Mouse (Mus musculus) layer of hippocampus, adult 9-11 months (tissue): ENCODE measurements at regions not wholly inside any gene's neighbourhood (a gene's known extent, or its start where the extent isn't known, plus 50 kb on each side); places are given as distances from the start of the nearest gene placed in this dataset.
"Not testable (repeated sequence)": the region's sequence is repeated elsewhere in the genome, so short reads cannot be mapped to it uniquely, and the experiment has no call there.

Source experiments
- DNase-seq: peaks from one replicate; pipeline ENCODE4 v3.0.0; 2022

GRCm38 (mm10) chr11:45244796-45245195 lies 607.1 kb upstream of the Clint1 start:
- no peak for DNase-seq

- no peak for DNase-seq
These were observed 595.8 kb upstream of the Clint1 start for GRCm38 (mm10) chr11:45256019-45256418.

GRCm38 (mm10) chr11:45262198-45262597 lies 589.7 kb upstream of the Clint1 start:
- no peak for DNase-seq

GRCm38 (mm10) chr11:45264001-45264400 lies 587.9 kb upstream of the Clint1 start:
- no peak for DNase-seq

- no peak for DNase-seq
These were observed 586.5 kb upstream of the Clint1 start for GRCm38 (mm10) chr11:45265171-45265988.

GRCm38 (mm10) chr11:45265989-45266302 lies 585.9 kb upstream of the Clint1 start:
- DNase-seq: no peak

GRCm38 (mm10) chr11:45269215-45269614 lies 582.6 kb upstream of the Clint1 start:
- no peak for DNase-seq

- DNase-seq: no peak
These were observed 580.6 kb upstream of the Clint1 start for GRCm38 (mm10) chr11:45271206-45271605.

GRCm38 (mm10) chr11:45274446-45275119 lies 577.3 kb upstream of the Clint1 start:
- no peak for DNase-seq

- no peak for DNase-seq
These were observed 576.7 kb upstream of the Clint1 start for GRCm38 (mm10) chr11:45275170-45275569.

- no peak for DNase-seq
These were observed 555.1 kb upstream of the Clint1 start for GRCm38 (mm10) chr11:45296772-45297171.

GRCm38 (mm10) chr11:45311934-45312333 lies 539.9 kb upstream of the Clint1 start:
- DNase-seq: no peak

GRCm38 (mm10) chr11:45323766-45324165 lies 528.1 kb upstream of the Clint1 start:
- no peak for DNase-seq

GRCm38 (mm10) chr11:45330319-45330718 lies 521.5 kb upstream of the Clint1 start:
- DNase-seq: no peak

- DNase-seq: no peak
These were observed 518.1 kb upstream of the Clint1 start for GRCm38 (mm10) chr11:45333756-45334155.

- DNase-seq: no peak
These were observed 502.5 kb upstream of the Clint1 start for GRCm38 (mm10) chr11:45349331-45349730.

GRCm38 (mm10) chr11:45365343-45365742 lies 486.5 kb upstream of the Clint1 start:
- DNase-seq: no peak

GRCm38 (mm10) chr11:45389243-45390146 lies 462.4 kb upstream of the Clint1 start:
- no peak for DNase-seq

- no peak for DNase-seq
These were observed 455.8 kb upstream of the Clint1 start for GRCm38 (mm10) chr11:45396009-45396408.

GRCm38 (mm10) chr11:45398188-45398587 lies 453.7 kb upstream of the Clint1 start:
- no peak for DNase-seq

GRCm38 (mm10) chr11:45404377-45405029 lies 447.3 kb upstream of the Clint1 start:
- no peak for DNase-seq

GRCm38 (mm10) chr11:45424066-45424465 lies 427.8 kb upstream of the Clint1 start:
- DNase-seq: not testable (repeated sequence)
